24 mouse cellular contexts compared by ENCODE assay signal in the genomic region with DNA sequence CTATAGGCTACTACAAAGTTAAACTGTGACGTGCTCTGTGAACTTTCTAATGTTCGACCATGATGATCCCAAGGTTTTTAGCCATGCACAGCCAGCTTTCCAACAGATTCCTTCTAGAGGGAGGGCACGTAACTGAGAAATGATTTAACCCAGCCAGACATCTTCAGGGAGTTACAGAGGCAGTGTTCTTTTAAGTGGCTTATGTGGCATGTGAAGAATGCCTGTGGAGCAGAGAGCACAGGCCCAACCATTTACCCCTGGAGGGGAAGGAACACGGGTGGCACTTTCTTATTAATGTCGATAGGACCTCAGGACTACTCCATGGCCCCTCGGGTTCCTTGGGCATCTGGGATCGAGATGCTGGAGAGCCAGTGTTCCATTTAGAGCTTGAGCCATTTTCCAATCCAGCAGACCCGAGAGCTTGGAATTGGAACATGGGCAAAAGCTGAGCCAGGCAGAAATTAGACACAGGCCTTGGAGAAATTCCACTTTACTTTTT.
A peak's percentile ranks its signal among the peaks of the same experiment; 100 is the strongest.
DNase-seq lines count a peak whose midpoint lies in the region; ATAC-seq and TF ChIP-seq lines count a peak whose summit lies in the region.
"Had no signal": no experiment of that assay in that cellular context is flagged by ENCODE, and none has a peak within 500 bp of the region (broad histone marks: within the 10 kb centered on the region; RNA-seq: fewer than 3 reads in every experiment).

No protein-coding gene starts in this region.

- peak; percentile 74 for TF ChIP-seq EP300 in lung, postnatal 0 days (IDR thresholded peaks at IDR 0.05)

- ATAC-seq in heart, embryonic 16.5 days (replicated peaks; ENCODE audit: extremely low read depth, insufficient read depth, low FRiP score): no peak
- ATAC-seq in lung, postnatal 0 days: peak; percentile 89
- ATAC-seq in limb, embryonic 14.5 days (ENCODE audit: low FRiP score, low read depth): no peak
- ATAC-seq: forebrain, embryonic 15.5 days; hindbrain, embryonic 16.5 days; intestine, postnatal 0 days; liver, embryonic 12.5 days; midbrain, embryonic 16.5 days; Patski had no signal

- 0 out of 2 replicates have a peak overlapping the region, but pooled peaks have one; percentile 12 for H3K27ac ChIP-seq in heart, embryonic 16.5 days (ENCODE audit: low read length)
- peak overlapping the region; percentile 79 for H3K27ac ChIP-seq in lung, postnatal 0 days (ENCODE audit: low read length)
- H3K27ac ChIP-seq in limb, embryonic 14.5 days (replicated peaks; ENCODE audit: low read depth, low read length): 0 out of 2 replicates have a peak overlapping the region, but pooled peaks have one; percentile 55
- H3K27ac ChIP-seq: forebrain, embryonic 15.5 days; layer of hippocampus, adult 2 months; liver, embryonic 12.5 days; neural tube, embryonic 15.5 days had no signal

- TF ChIP-seq CTCF in lung, postnatal 0 days (IDR thresholded peaks at IDR 0.05): no peak
- no peak for TF ChIP-seq CTCF in lung, adult 2 months (IDR thresholded peaks at IDR 0.05; ENCODE audit: insufficient read depth, low read length)

- H3K36me3 ChIP-seq in heart, embryonic 16.5 days (ENCODE audit: control insufficient read depth, insufficient read depth): no peaks in the 10 kb centered on the region
- H3K36me3 ChIP-seq in lung, postnatal 0 days (ENCODE audit: insufficient read depth, low read length): no peaks in the 10 kb centered on the region
- H3K36me3 ChIP-seq in limb, embryonic 14.5 days (ENCODE audit: control insufficient read depth, insufficient read depth, low read length): no peaks in the 10 kb centered on the region
- H3K36me3 ChIP-seq: forebrain, embryonic 15.5 days; heart, embryonic 12.5 days; liver, embryonic 12.5 days; neural tube, embryonic 15.5 days had no signal

- no peaks in the 10 kb centered on the region; the same call in 1 of the 2 replicates for H3K9me3 ChIP-seq in heart, embryonic 16.5 days (replicated peaks; ENCODE audit: control insufficient read depth, low read length)
- H3K9me3 ChIP-seq in lung, postnatal 0 days (ENCODE audit: low read length): no peaks in the 10 kb centered on the region
- H3K9me3 ChIP-seq in limb, embryonic 14.5 days (ENCODE audit: control insufficient read depth, low read length): no peaks in the 10 kb centered on the region
- H3K9me3 ChIP-seq: forebrain, embryonic 15.5 days; heart, embryonic 12.5 days; liver, embryonic 12.5 days had no signal

- WGBS in heart, embryonic 16.5 days: 52% methylated on average over 8 of the region's 8 CpGs
- WGBS in lung, postnatal 0 days: 56% methylated on average over 8 of the region's 8 CpGs
- 65% methylated on average over 8 of the region's 8 CpGs for WGBS in lung, adult 2 months
- WGBS in limb, embryonic 14.5 days: 40% methylated on average over 8 of the region's 8 CpGs

- H3K27me3 ChIP-seq in heart, embryonic 16.5 days (ENCODE audit: control insufficient read depth, insufficient read depth, low read length): no peaks in the 10 kb centered on the region
- H3K27me3 ChIP-seq in lung, postnatal 0 days (replicated peaks; ENCODE audit: insufficient read depth, low read length): no peaks in the 10 kb centered on the region
- H3K27me3 ChIP-seq in limb, embryonic 14.5 days (ENCODE audit: control insufficient read depth, insufficient read depth, low read length): no peaks in the 10 kb centered on the region
- H3K27me3 ChIP-seq: forebrain, embryonic 15.5 days; heart, embryonic 12.5 days; liver, embryonic 12.5 days; neural tube, embryonic 15.5 days; Patski had no signal

- H3K9ac ChIP-seq in heart, embryonic 16.5 days (ENCODE audit: low read length): no peak overlapping the region
- no peak overlapping the region for H3K9ac ChIP-seq in lung, postnatal 0 days (replicated peaks; ENCODE audit: low read depth)
- H3K9ac ChIP-seq in limb, embryonic 14.5 days (ENCODE audit: low read depth, low read length, severe bottlenecking): no peak overlapping the region
- H3K9ac ChIP-seq: forebrain, embryonic 15.5 days; heart, embryonic 12.5 days; liver, embryonic 12.5 days; neural tube, embryonic 15.5 days had no signal

- TF ChIP-seq POLR2A in lung, adult 2 months (IDR thresholded peaks at IDR 0.05; ENCODE audit: borderline replicate concordance, extremely low read depth, low read depth, low read length): no peak
- no peak for TF ChIP-seq POLR2A in limb, embryonic 14.5 days (IDR thresholded peaks at IDR 0.05; ENCODE audit: borderline replicate concordance, extremely low read depth, insufficient read depth, insufficient read length)

- H3K4me1 ChIP-seq in heart, embryonic 16.5 days (ENCODE audit: control insufficient read depth, insufficient read depth, low read length): peaks cover 35% of the 10 kb centered on the region
- H3K4me1 ChIP-seq in lung, postnatal 0 days (ENCODE audit: insufficient read depth, low read depth, low read length): peaks cover 7% of the 10 kb centered on the region; the same call in 1 of the 2 replicates
- H3K4me1 ChIP-seq in lung, adult 2 months (ENCODE audit: control insufficient read depth, insufficient read depth, low read length): peaks cover 3% of the 10 kb centered on the region; the same call in 1 of the 2 replicates
- peaks cover 6% of the 10 kb centered on the region for H3K4me1 ChIP-seq in limb, embryonic 14.5 days (ENCODE audit: control insufficient read depth, insufficient read depth, low read length)
- H3K4me1 ChIP-seq: liver, embryonic 12.5 days had no signal

- no peak overlapping the region for H3K4me3 ChIP-seq in heart, embryonic 16.5 days (ENCODE audit: low read length)
- H3K4me3 ChIP-seq in lung, postnatal 0 days (ENCODE audit: low read depth, low read length): no peak overlapping the region
- H3K4me3 ChIP-seq in lung, adult 2 months (replicated peaks; ENCODE audit: extremely low read depth, low read depth, low read length): no peak overlapping the region
- H3K4me3 ChIP-seq in limb, embryonic 14.5 days (replicated peaks; ENCODE audit: low read length): no peak overlapping the region
- H3K4me3 ChIP-seq: forebrain, embryonic 15.5 days; heart, embryonic 12.5 days; layer of hippocampus, adult 2 months; liver, embryonic 12.5 days; neural tube, embryonic 15.5 days had no signal

- H3K4me2 ChIP-seq in heart, embryonic 16.5 days (ENCODE audit: low read depth, low read length): no peak overlapping the region; the same call in 1 of the 2 replicates
- H3K4me2 ChIP-seq in lung, postnatal 0 days (replicated peaks; ENCODE audit: low read depth, low read length): no peak overlapping the region
- H3K4me2 ChIP-seq in limb, embryonic 14.5 days (replicated peaks; ENCODE audit: low read depth, low read length, severe bottlenecking): no peak overlapping the region
- H3K4me2 ChIP-seq: forebrain, embryonic 15.5 days; heart, embryonic 12.5 days; liver, embryonic 12.5 days; neural tube, embryonic 15.5 days had no signal

- no peak for DNase-seq in heart, adult 18-20 months
- DNase-seq in lung, postnatal 0 days (ENCODE audit: low spot score): peak; percentile 39
- DNase-seq in lung, adult 2 months: no peak
- no peak for DNase-seq in limb, embryonic 14.5 days (ENCODE audit: low spot score)
- no peak for DNase-seq in layer of hippocampus, postnatal 10 days (ENCODE audit: low spot score in 2 of 2)
- DNase-seq in embryo, embryonic 10 days (ENCODE audit: low spot score): no peak
- DNase-seq: adrenal gland, postnatal 14 days; cerebellum, postnatal 10 days; embryo, embryonic 11 days; gastrocnemius, postnatal 25 days; kidney, postnatal 10 days; right cerebral cortex, postnatal 14 days; spleen, adult 18-20 months; thymus, adult 2 months had no signal

Comparison
In these comparisons a context has a peak if more than half of its experiments do, and no peak if none do; other contexts are left out.
1. H3K27ac ChIP-seq: peak in every context shown above with its lines; median percentile 79 in lung, postnatal 0 days; 55 in limb, embryonic 14.5 days; 12 in heart, embryonic 16.5 days.